Mouse (Mus musculus): ENCODE measurements around the gene Hivep3.

DNA sequence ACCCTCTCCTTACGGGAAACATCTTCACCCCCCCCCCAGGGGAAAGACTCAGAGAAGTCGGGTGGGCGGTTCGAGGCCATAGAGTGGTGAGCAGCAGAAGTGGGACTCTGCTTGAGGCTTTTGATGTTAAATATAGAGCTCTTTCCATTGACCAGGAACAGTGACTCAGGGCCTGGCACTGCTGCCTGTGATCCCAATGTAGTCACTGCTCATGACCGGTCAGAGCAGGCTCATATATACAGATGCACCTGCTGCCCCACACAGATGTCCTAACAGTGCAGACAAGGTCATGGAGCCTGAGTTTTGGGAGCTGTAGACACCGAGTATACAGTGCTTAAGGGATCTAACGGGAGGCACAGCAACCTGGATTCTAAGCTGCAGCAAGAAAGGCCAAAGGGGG, 312.3 kb downstream of the Hivep3 start:
- TF ChIP-seq CTCF (IDR thresholded peaks at IDR 0.05): no peak
- TF ChIP-seq POLR2A (IDR thresholded peaks at IDR 0.05; ENCODE audit: insufficient read depth, low read depth, low read length): no peak
- no peak for TF ChIP-seq EP300 (IDR thresholded peaks at IDR 0.05; ENCODE audit: insufficient read depth, low read depth, low read length)
